Comparison of ENCODE assay signal across 18 mouse cellular contexts in the genomic region with DNA sequence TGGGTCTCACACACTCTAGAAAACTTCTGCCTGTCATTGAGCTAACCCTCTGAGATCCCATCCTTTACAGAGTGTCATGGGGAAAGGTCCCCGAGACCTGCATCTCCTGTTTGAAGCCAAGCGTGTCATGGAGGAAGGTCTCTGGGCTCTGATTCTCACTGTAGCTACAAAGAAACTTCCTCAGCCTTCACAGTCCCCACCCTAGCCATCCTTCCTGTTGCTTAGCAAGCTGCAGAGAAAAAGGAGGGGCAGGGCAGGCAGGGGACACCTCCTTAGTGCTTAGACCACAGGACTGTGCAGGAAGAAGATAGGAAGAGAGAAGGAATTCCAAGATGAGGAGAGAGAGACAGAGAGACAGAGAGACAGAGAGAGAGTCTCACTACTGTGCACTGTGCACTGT.
A peak's percentile ranks its signal among the peaks of the same experiment; 100 is the strongest.
DNase-seq lines count a peak whose midpoint lies in the region; TF ChIP-seq lines count a peak whose summit lies in the region.
"Had no signal": no experiment of that assay in that cellular context is flagged by ENCODE, and none has a peak within 500 bp of the region (broad histone marks: within the 10 kb centered on the region; RNA-seq: fewer than 3 reads in every experiment).

No protein-coding gene starts in this region.

- WGBS in kidney, adult 2 months: 69% methylated on average over 2 of the region's 2 CpGs

- H3K4me1 ChIP-seq in kidney, adult 2 months (ENCODE audit: control insufficient read depth, insufficient read depth, low read length): no peaks in the 10 kb centered on the region
- H3K4me1 ChIP-seq: forebrain, embryonic 13.5 days; neural tube, embryonic 12.5 days had no signal

- H3K27me3 ChIP-seq in kidney, adult 2 months (replicated peaks; ENCODE audit: control insufficient read depth, insufficient read depth, low read length): no peaks in the 10 kb centered on the region
- H3K27me3 ChIP-seq: forebrain, embryonic 13.5 days; liver, embryonic 15.5 days; neural tube, embryonic 12.5 days; stomach, embryonic 15.5 days had no signal

- H3K36me3 ChIP-seq in kidney, adult 2 months (ENCODE audit: control insufficient read depth, insufficient read depth, low read length): no peaks in the 10 kb centered on the region
- H3K36me3 ChIP-seq: embryonic facial prominence, embryonic 10.5 days; liver, embryonic 15.5 days; neural tube, embryonic 12.5 days; stomach, embryonic 15.5 days had no signal

- no peak for TF ChIP-seq POLR2A in kidney, adult 2 months (IDR thresholded peaks at IDR 0.05; ENCODE audit: low read depth, low read length)

- H3K4me3 ChIP-seq in kidney, adult 2 months (ENCODE audit: insufficient read depth, low read depth, low read length): no peak overlapping the region
- H3K4me3 ChIP-seq: embryonic facial prominence, embryonic 10.5 days; forebrain, embryonic 13.5 days; liver, embryonic 15.5 days; neural tube, embryonic 12.5 days; stomach, embryonic 15.5 days had no signal

- no peak for TF ChIP-seq CTCF in kidney, adult 2 months (conservative IDR thresholded peaks at IDR 0.05; ENCODE audit: insufficient read depth, insufficient read length, low read depth, low read length)

- DNase-seq in kidney, adult 2 months: peak; percentile 50
- DNase-seq in kidney, adult 18-20 months: no peak
- DNase-seq in thymus, postnatal 0 days (ENCODE audit: low spot score): peak; percentile 14
- no peak for DNase-seq in thymus, adult 18-20 months
- DNase-seq in induced T-regulatory cell, adult 2 months (ENCODE audit: low read depth): peak; percentile 40
- no peak for DNase-seq in ovary, postnatal 14 days (ENCODE audit: low spot score)
- no peak for DNase-seq in testis, postnatal 10 days (ENCODE audit: low spot score)
- DNase-seq: adrenal gland, adult 2 months; cerebellum, adult 11 months; cerebellum, postnatal 14 days; gastrocnemius, postnatal 25 days; right cerebral cortex, postnatal 4 days had no signal

- 0 out of 2 replicates have a peak overlapping the region, but pooled peaks have one; percentile 40 for H3K27ac ChIP-seq in kidney, adult 2 months (ENCODE audit: insufficient read depth, low read depth, low read length)
- H3K27ac ChIP-seq: embryonic facial prominence, embryonic 10.5 days; forebrain, embryonic 13.5 days; hindbrain, postnatal 0 days; liver, embryonic 15.5 days; neural tube, embryonic 12.5 days had no signal

Comparison
In these comparisons a context has a peak if more than half of its experiments do, and no peak if none do; other contexts are left out.
1. DNase-seq: peak in kidney, adult 2 months (single experiment), thymus, postnatal 0 days (single experiment) and induced T-regulatory cell, adult 2 months (single experiment); none in kidney, adult 18-20 months (single experiment), thymus, adult 18-20 months (0 of 2), ovary, postnatal 14 days (single experiment) and testis, postnatal 10 days (single experiment).